Mouse (Mus musculus) spleen, adult 2 months (tissue): ENCODE data around the gene Ndufs6.

Experiments
- CTCF ChIP-seq: fragments of 200-500 bp; IDR thresholded peaks from 2 replicates; pipeline ENCODE4 v1.5.1; 2011; ENCODE audit warnings: mild to moderate bottlenecking, inconsistent platforms; ENCODE audit not compliant: insufficient read depth, insufficient read length, insufficient replicate concordance; ENCODE audit errors: extremely low read depth
- POLR2A ChIP-seq: fragments of 200-500 bp; IDR thresholded peaks from 2 replicates; pipeline ENCODE4 v1.6.1; 2011; ENCODE audit warnings: low read depth, low read length, inconsistent platforms

- TF ChIP-seq CTCF (no peak), POLR2A (no peak)
These were observed 49.1 kb downstream of the Ndufs6 start for GRCm38 (mm10) chr13:73279196-73279595.
